Mouse (Mus musculus) limb, embryonic 14.5 days (tissue): ENCODE data around the gene Jmy. TPM values are rescaled to one million over a fixed set of nuclear protein-coding genes. Genes with fewer than 3 reads are reported as not detected.

Experiments used
- ATAC-seq: fragments of 200-750 bp; cut with Nextera tagmentation; 2 replicates; pipeline ENCODE4 v1.8.0; 2017; ENCODE audit warnings: low read depth, moderate number of reproducible peaks, moderate TSS enrichment; ENCODE audit not compliant: low FRiP score
- DNase-seq: peaks from one replicate; pipeline ENCODE4 v3.0.0-alpha.2; 2015; ENCODE audit warnings: low spot score
- H3K27ac ChIP-seq: fragments of 300-500 bp; sonication (generic); replicated peaks from 2 replicates; pipeline ENCODE4 v1.5.1; 2014; ENCODE audit warnings: low read depth, mild to moderate bottlenecking, low read length, moderate library complexity, mixed read lengths
- H3K27me3 ChIP-seq: fragments of 300-500 bp; sonication (generic); 2 replicates; pipeline ENCODE4 v1.6.1; 2014; ENCODE audit warnings: low read length, mixed read lengths; ENCODE audit not compliant: control insufficient read depth, insufficient read depth
- H3K36me3 ChIP-seq: fragments of 300-500 bp; sonication (generic); 2 replicates; pipeline ENCODE4 v1.6.1; 2014; ENCODE audit warnings: mild to moderate bottlenecking, low read length, moderate library complexity, mixed read lengths; ENCODE audit not compliant: control insufficient read depth, insufficient read depth
- H3K4me1 ChIP-seq: fragments of 300-500 bp; sonication (generic); 2 replicates; pipeline ENCODE4 v1.6.1; 2014; ENCODE audit warnings: antibody characterized with exemption, low read length, mixed read lengths; ENCODE audit not compliant: control insufficient read depth, insufficient read depth
- H3K4me2 ChIP-seq: fragments of 300-500 bp; sonication (generic); replicated peaks from 2 replicates; pipeline ENCODE4 v1.6.1; 2014; ENCODE audit warnings: low read depth, mild to moderate bottlenecking, low read length, moderate library complexity; ENCODE audit not compliant: severe bottlenecking
- H3K4me3 ChIP-seq: fragments of 300-500 bp; sonication (generic); replicated peaks from 2 replicates; pipeline ENCODE4 v1.5.1; 2014; ENCODE audit warnings: low read length
- H3K9ac ChIP-seq: fragments of 300-500 bp; sonication (generic); 2 replicates; pipeline ENCODE4 v1.6.1; 2014; ENCODE audit warnings: mild to moderate bottlenecking, low read depth, low read length, moderate library complexity; ENCODE audit not compliant: severe bottlenecking
- H3K9me3 ChIP-seq: fragments of 300-500 bp; sonication (generic); 2 replicates; pipeline ENCODE4 v1.6.1; 2016; ENCODE audit warnings: low read length; ENCODE audit not compliant: control insufficient read depth
- POLR2A ChIP-seq: fragments of 200-500 bp; IDR thresholded peaks from 2 replicates; pipeline ENCODE4 v1.8.0; 2012; ENCODE audit warnings: inconsistent platforms, mild to moderate bottlenecking, moderate library complexity, borderline replicate concordance; ENCODE audit not compliant: insufficient read depth, insufficient read length; ENCODE audit errors: extremely low read depth
- WGBS: fragments of 180-500 bp; shearing (Covaris S2); extraction: QIAGEN DNeasy Blood & Tissue Kit; methylation state at CpG from one replicate; pipeline ENCODE4 v1.1.7; 2014; 5-methylcytosine and 5-hydroxymethylcytosine counted together
- polyA plus RNA-seq, 2 experiments: library from polyadenylated mRNA; depleted of rRNA in 1 of 2; stranded (reverse) in 1 of 2; unstranded in 1 of 2; fragments of >200 nt; fragmentation: Nextera tagmentation in 1 of 2; extraction: Ambion mirVana in 1 of 2; gene quantifications; 2 replicates each; pipeline versions ENCODE4 v1.2.1 to v1.2.3; 2012 to 2014

Jmy gene
- polyA plus RNA-seq, 2 experiments, result 6.5 to 8.3 TPM

DNA sequence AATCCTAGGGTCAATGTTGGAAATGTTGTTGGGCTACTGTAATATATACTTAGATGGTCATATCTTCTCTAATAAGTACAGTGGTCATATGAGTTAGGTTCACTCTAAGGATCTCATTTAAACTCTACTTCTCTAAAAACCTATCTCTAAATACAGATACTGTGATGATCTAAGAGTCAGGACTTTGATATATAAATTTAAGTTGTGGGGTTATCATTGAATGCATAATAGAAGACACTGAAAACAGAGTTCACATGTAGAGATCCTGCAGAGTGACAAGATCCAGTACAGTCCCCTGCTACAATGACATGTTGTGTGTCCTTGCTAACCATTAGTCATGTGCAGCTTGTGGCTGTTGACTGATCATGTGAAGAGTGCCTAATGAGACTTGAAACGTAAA lies 114.5 kb downstream of the Jmy start:
- H3K27ac ChIP-seq, result no peak overlapping the region
- no peak overlapping the region for H3K4me2 ChIP-seq
- no peak overlapping the region for H3K4me3 ChIP-seq
- no peak for TF ChIP-seq POLR2A
- H3K9ac ChIP-seq, result no peak overlapping the region
- H3K27me3 ChIP-seq, result no peaks in the 10 kb centered on the region
- no peaks in the 10 kb centered on the region for H3K9me3 ChIP-seq
- DNase-seq (no peak), ATAC-seq (no peak)
- no peaks in the 10 kb centered on the region for H3K36me3 ChIP-seq
- 43% methylated on average over 1 of the region's 1 CpGs for WGBS
- H3K4me1 ChIP-seq, result no peaks in the 10 kb centered on the region

DNA sequence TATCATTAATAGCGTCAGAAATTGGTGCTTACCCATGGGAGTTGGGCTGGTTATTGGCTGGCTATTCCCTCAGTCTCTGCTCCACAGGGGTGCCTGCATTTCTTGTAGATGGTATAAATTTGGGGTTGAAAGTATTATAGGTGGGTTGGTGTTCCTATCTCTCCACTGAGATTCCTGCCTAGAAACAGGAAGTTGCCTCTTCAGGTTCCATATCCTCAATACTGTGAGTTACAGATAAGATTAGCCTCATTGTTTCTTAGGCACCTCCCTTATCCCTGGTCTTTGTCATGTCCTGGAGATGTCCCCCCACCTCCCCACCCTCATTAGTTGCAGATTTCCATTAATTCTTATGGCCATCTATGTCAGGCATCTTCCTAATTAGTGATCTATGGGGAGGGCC lies 115.1 kb downstream of the Jmy start:
- H3K4me3 ChIP-seq, result no peak overlapping the region
- ATAC-seq (no peak), DNase-seq (no peak)
- no peak overlapping the region for H3K4me2 ChIP-seq
- WGBS, result 69% methylated on average over 1 of the region's 1 CpGs
- H3K36me3 ChIP-seq, result no peaks in the 10 kb centered on the region
- no peak for TF ChIP-seq POLR2A
- no peak overlapping the region for H3K27ac ChIP-seq
- no peaks in the 10 kb centered on the region for H3K4me1 ChIP-seq
- no peak overlapping the region for H3K9ac ChIP-seq
- no peaks in the 10 kb centered on the region for H3K27me3 ChIP-seq
- H3K9me3 ChIP-seq, result no peaks in the 10 kb centered on the region

DNA sequence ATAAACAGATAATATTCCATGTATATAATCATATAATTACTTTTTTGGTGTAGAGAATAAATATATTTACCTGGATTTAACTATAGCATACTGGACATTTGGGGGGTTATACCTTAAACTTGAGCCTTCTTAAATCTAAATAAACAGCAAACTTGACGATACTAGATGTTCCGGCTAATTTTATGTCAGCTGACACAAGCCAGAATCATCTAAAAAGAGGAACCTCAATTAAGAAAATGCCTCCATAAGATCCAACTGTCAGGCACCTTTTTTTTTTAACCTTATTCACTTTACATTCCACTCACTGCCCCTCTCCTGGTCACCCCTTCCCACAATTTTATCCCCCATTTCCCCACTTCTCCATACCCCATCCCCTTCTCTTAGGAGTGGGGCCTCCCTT lies 116.0 kb downstream of the Jmy start:
- no peak for DNase-seq
- Histone ChIP-seq H3K36me3 (no peaks in the 10 kb centered on the region), H3K27me3 (no peaks in the 10 kb centered on the region), H3K4me1 (no peaks in the 10 kb centered on the region), H3K9ac (no peak overlapping the region), H3K4me2 (no peak overlapping the region), H3K9me3 (no peaks in the 10 kb centered on the region), H3K4me3 (no peak overlapping the region), H3K27ac (no peak overlapping the region)
- TF ChIP-seq POLR2A, result no peak
- ATAC-seq, result no peak
- WGBS, result 95% methylated on average over 2 of the region's 2 CpGs

DNA sequence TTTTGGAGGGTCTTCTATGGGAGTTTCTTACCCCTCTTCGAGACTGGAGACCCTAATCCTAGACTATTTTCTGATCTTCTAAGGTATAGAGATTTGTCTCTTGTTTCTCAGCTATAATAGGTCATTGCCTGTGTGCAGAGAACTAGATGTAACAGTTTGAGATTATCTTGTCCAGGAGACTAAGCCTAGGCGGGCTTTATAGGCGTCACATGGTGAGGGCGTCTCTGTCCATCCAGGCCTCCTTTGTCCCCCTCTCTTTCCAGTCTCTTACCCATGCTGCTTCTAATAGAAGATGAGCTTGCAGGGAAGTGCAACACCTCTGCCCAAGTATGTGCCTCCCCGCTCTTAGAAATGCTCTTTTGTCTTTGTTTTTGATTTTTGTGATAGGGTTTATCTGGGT lies 116.5 kb downstream of the Jmy start:
- Histone ChIP-seq H3K4me1 (no peaks in the 10 kb centered on the region), H3K4me2 (no peak overlapping the region), H3K4me3 (no peak overlapping the region), H3K27me3 (no peaks in the 10 kb centered on the region), H3K27ac (no peak overlapping the region), H3K9me3 (no peaks in the 10 kb centered on the region), H3K9ac (no peak overlapping the region), H3K36me3 (no peaks in the 10 kb centered on the region)
- whole genome bisulfite sequencing, result 93% methylated on average over 5 of the region's 5 CpGs
- DNase-seq (no peak), ATAC-seq (no peak)
- TF ChIP-seq POLR2A, result no peak

DNA sequence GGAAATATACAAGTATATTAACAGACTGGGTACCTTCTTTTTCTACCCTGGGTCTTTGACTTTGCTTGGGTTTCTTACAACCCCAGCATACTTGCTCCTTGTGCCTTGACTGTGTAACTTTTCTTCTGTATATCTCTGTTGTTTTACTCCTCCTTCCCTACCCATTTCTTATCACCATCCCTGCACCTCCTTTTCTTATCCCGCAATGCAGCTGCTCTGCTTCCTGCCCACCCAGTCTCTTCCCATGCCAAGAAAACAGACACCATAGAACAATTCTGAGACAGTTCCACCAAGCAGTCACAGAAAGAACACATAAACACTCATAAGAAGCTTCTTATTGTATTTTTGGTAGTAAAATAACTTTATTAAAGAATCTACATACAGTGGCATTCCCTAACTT lies 118.3 kb downstream of the Jmy start:
- no peaks in the 10 kb centered on the region for H3K9me3 ChIP-seq
- WGBS, result 94% methylated on average over 1 of the region's 1 CpGs
- H3K9ac ChIP-seq, result no peak overlapping the region
- no peaks in the 10 kb centered on the region for H3K27me3 ChIP-seq
- no peaks in the 10 kb centered on the region for H3K36me3 ChIP-seq
- no peak for TF ChIP-seq POLR2A
- no peaks in the 10 kb centered on the region; the same call in 1 of the 2 replicates for H3K4me1 ChIP-seq
- H3K4me2 ChIP-seq, result no peak overlapping the region
- no peak overlapping the region for H3K27ac ChIP-seq
- ATAC-seq (no peak), DNase-seq (no peak)
- H3K4me3 ChIP-seq, result no peak overlapping the region
